Mouse (Mus musculus) E14TG2a.4 (cell line): ENCODE results near the gene Fbxl5.
A peak's percentile ranks its signal among the peaks of the same experiment; 100 is the strongest.

ENCODE experiments used
- H3K27me3 ChIP-seq: 2 replicates; pipeline ENCODE4 v1.6.1; 2014; ENCODE audit warnings: low read length, control low read depth; ENCODE audit not compliant: insufficient read depth
- H3K36me3 ChIP-seq: 2 replicates; pipeline ENCODE4 v1.6.1; 2014; ENCODE audit warnings: low read length, control low read depth; ENCODE audit not compliant: insufficient read depth
- H3K4me1 ChIP-seq: replicated peaks from 2 replicates; pipeline ENCODE4 v1.6.1; 2014; ENCODE audit warnings: low read depth, low read length, control low read depth
- H3K4me3 ChIP-seq: replicated peaks from 2 replicates; pipeline ENCODE4 v1.5.1; 2014; ENCODE audit warnings: mild to moderate bottlenecking, low read length
- H3K9me3 ChIP-seq: 2 replicates; pipeline ENCODE4 v1.6.1; 2014; ENCODE audit warnings: low read length, control low read depth
- CTCF ChIP-seq: conservative IDR thresholded peaks from 2 replicates; pipeline ENCODE4 v1.5.1; 2014; ENCODE audit warnings: low read length
- NANOG ChIP-seq: IDR thresholded peaks from 2 replicates; pipeline ENCODE4 v1.6.1; 2014; ENCODE audit warnings: borderline replicate concordance, low read length, mixed read lengths
- POU5F1 ChIP-seq: IDR thresholded peaks from 2 replicates; pipeline ENCODE4 v1.6.1; 2014; ENCODE audit warnings: low read length, borderline replicate concordance

The Fbxl5 gene

GRCm38 (mm10) chr5:43771555-43771954 lies 49.9 kb downstream of the Fbxl5 start:
- Histone ChIP-seq H3K4me3 (no peak overlapping the region), H3K36me3 (peaks cover 63% of the 10 kb centered on the region), H3K4me1 (peaks cover 5% of the 10 kb centered on the region; the same call in 1 of the 2 replicates), H3K27me3 (no peaks in the 10 kb centered on the region), H3K9me3 (no peaks in the 10 kb centered on the region)
- TF ChIP-seq POU5F1 (no peak), NANOG (no peak), CTCF (no peak)

- TF ChIP-seq CTCF, result no peak
- TF ChIP-seq POU5F1, result no peak
- no peak for TF ChIP-seq NANOG
- Histone ChIP-seq H3K27me3 (no peaks in the 10 kb centered on the region), H3K4me1 (peaks cover 5% of the 10 kb centered on the region; the same call in 1 of the 2 replicates), H3K9me3 (no peaks in the 10 kb centered on the region), H3K36me3 (peaks cover 69% of the 10 kb centered on the region), H3K4me3 (no peak overlapping the region)
These were observed 50.7 kb downstream of the Fbxl5 start for GRCm38 (mm10) chr5:43770618-43771354.

- no peak overlapping the region for H3K4me3 ChIP-seq
- H3K27me3 ChIP-seq, result no peaks in the 10 kb centered on the region
- no peak for TF ChIP-seq NANOG
- TF ChIP-seq POU5F1, result no peak
- peak; percentile 21; the same call in 1 of the 2 replicates for TF ChIP-seq CTCF
These were observed 72.3 kb downstream of the Fbxl5 start for GRCm38 (mm10) chr5:43749092-43749491.

GRCm38 (mm10) chr5:43748039-43748438 lies 73.4 kb downstream of the Fbxl5 start:
- Histone ChIP-seq H3K4me1 (peaks cover 5% of the 10 kb centered on the region; the same call in 1 of the 2 replicates), H3K36me3 (peaks cover 40% of the 10 kb centered on the region), H3K27me3 (no peaks in the 10 kb centered on the region), H3K9me3 (no peaks in the 10 kb centered on the region), H3K4me3 (no peak overlapping the region)
- TF ChIP-seq CTCF, result no peak
- no peak for TF ChIP-seq NANOG
- TF ChIP-seq POU5F1, result no peak

More at GRCm38 (mm10) chr5:43749092-43749491, 72.3 kb downstream of the Fbxl5 start:
- no peaks in the 10 kb centered on the region for H3K9me3 ChIP-seq
- peaks cover 5% of the 10 kb centered on the region; the same call in 1 of the 2 replicates for H3K4me1 ChIP-seq
- H3K36me3 ChIP-seq, result peaks cover 39% of the 10 kb centered on the region

GRCm38 (mm10) chr5:43745156-43745555 lies 76.3 kb downstream of the Fbxl5 start:
- no peak for TF ChIP-seq POU5F1
- H3K4me3 ChIP-seq, result no peak overlapping the region
- peaks cover 5% of the 10 kb centered on the region; the same call in 1 of the 2 replicates for H3K4me1 ChIP-seq
- no peaks in the 10 kb centered on the region for H3K9me3 ChIP-seq
- H3K27me3 ChIP-seq, result no peaks in the 10 kb centered on the region
- H3K36me3 ChIP-seq, result peaks cover 45% of the 10 kb centered on the region

- no peak overlapping the region for H3K4me3 ChIP-seq
- peaks cover 5% of the 10 kb centered on the region; the same call in 1 of the 2 replicates for H3K4me1 ChIP-seq
- H3K27me3 ChIP-seq, result no peaks in the 10 kb centered on the region
- no peaks in the 10 kb centered on the region for H3K9me3 ChIP-seq
- TF ChIP-seq NANOG (no peak), POU5F1 (no peak), CTCF (no peak)
- peaks cover 38% of the 10 kb centered on the region for H3K36me3 ChIP-seq
These were observed 77.3 kb downstream of the Fbxl5 start for GRCm38 (mm10) chr5:43744187-43744586.

GRCm38 (mm10) chr5:43732381-43732780 lies 89.1 kb downstream of the Fbxl5 start:
- Histone ChIP-seq H3K36me3 (0 out of 2 replicates have a peak, but pooled peaks cover 5% of the 10 kb centered on the region), H3K9me3 (no peaks in the 10 kb centered on the region), H3K27me3 (no peaks in the 10 kb centered on the region), H3K4me3 (no peak overlapping the region), H3K4me1 (no peaks in the 10 kb centered on the region)
- no peak for TF ChIP-seq NANOG
- no peak for TF ChIP-seq CTCF
- no peak for TF ChIP-seq POU5F1

GRCm38 (mm10) chr5:43728375-43729165 lies 92.9 kb downstream of the Fbxl5 start:
- Histone ChIP-seq H3K27me3 (no peaks in the 10 kb centered on the region), H3K4me3 (no peak overlapping the region), H3K9me3 (no peaks in the 10 kb centered on the region), H3K36me3 (0 out of 2 replicates have a peak, but pooled peaks cover 5% of the 10 kb centered on the region), H3K4me1 (no peaks in the 10 kb centered on the region)
- no peak for TF ChIP-seq CTCF
- TF ChIP-seq NANOG, result no peak
- TF ChIP-seq POU5F1, result no peak

- Histone ChIP-seq H3K4me1 (no peaks in the 10 kb centered on the region), H3K36me3 (0 out of 2 replicates have a peak, but pooled peaks cover 12% of the 10 kb centered on the region), H3K4me3 (no peak overlapping the region), H3K9me3 (no peaks in the 10 kb centered on the region), H3K27me3 (no peaks in the 10 kb centered on the region)
- TF ChIP-seq POU5F1 (no peak), CTCF (no peak), NANOG (no peak)
These were observed 97.6 kb downstream of the Fbxl5 start for GRCm38 (mm10) chr5:43723830-43724229.
